ENCODE assay signal across 10 mouse cellular contexts in genomic region chr7:49191081-49191678, GRCm38 (mm10).
A peak's percentile ranks its signal among the peaks of the same experiment; 100 is the strongest.
DNase-seq lines count a peak whose midpoint lies in the region; ATAC-seq lines count a peak whose summit lies in the region.
"Had no signal": no experiment of that assay in that cellular context is flagged by ENCODE, and none has a peak within 500 bp of the region (broad histone marks: within the 10 kb centered on the region; RNA-seq: fewer than 3 reads in every experiment).

No protein-coding gene starts in this region.

- H3K36me3 ChIP-seq in forebrain, embryonic 11.5 days (ENCODE audit: control insufficient read depth, insufficient read depth, low read length), result no peaks in the 10 kb centered on the region
- H3K36me3 ChIP-seq in forebrain, embryonic 10.5 days (replicated peaks), result no peaks in the 10 kb centered on the region
- H3K36me3 ChIP-seq in lung, embryonic 16.5 days (ENCODE audit: control insufficient read depth, insufficient read depth, low read length), result no peaks in the 10 kb centered on the region
- H3K36me3 ChIP-seq in neural tube, embryonic 15.5 days, result no peaks in the 10 kb centered on the region
- H3K36me3 ChIP-seq in limb, embryonic 10.5 days, result no peaks in the 10 kb centered on the region

- no peaks in the 10 kb centered on the region for H3K27me3 ChIP-seq in forebrain, embryonic 11.5 days (ENCODE audit: control insufficient read depth, insufficient read depth, low read length)
- 0 out of 2 replicates have a peak, but pooled peaks cover 4% of the 10 kb centered on the region for H3K27me3 ChIP-seq in forebrain, embryonic 10.5 days (ENCODE audit: poor library complexity, severe bottlenecking)
- no peaks in the 10 kb centered on the region for H3K27me3 ChIP-seq in lung, embryonic 16.5 days (ENCODE audit: control insufficient read depth, insufficient read depth, low read depth, low read length)
- H3K27me3 ChIP-seq in neural tube, embryonic 15.5 days (replicated peaks), result no peaks in the 10 kb centered on the region
- H3K27me3 ChIP-seq in limb, embryonic 10.5 days (ENCODE audit: low read depth, poor library complexity, severe bottlenecking), result no peaks in the 10 kb centered on the region

- no peak overlapping the region for H3K9ac ChIP-seq in forebrain, embryonic 11.5 days (ENCODE audit: low read length)
- H3K9ac ChIP-seq in lung, embryonic 16.5 days (ENCODE audit: low read length), result no peak overlapping the region
- peak overlapping the region; percentile 18; the same call in 1 of the 2 replicates for H3K9ac ChIP-seq in neural tube, embryonic 15.5 days (replicated peaks)

- DNase-seq in forebrain, embryonic 11.5 days (ENCODE audit: low spot score), result no peak
- DNase-seq in forebrain, embryonic 10.5 days (ENCODE audit: extremely low spot score, low spot score), result no peak
- peak; percentile 33 to 44 for DNase-seq in cerebellum, postnatal 36 days
- DNase-seq in limb, embryonic 10.5 days (ENCODE audit: low spot score), result no peak
- no peak for DNase-seq in frontal cortex, postnatal 10 days (ENCODE audit: low spot score in 2 of 2)
- DNase-seq: gastrocnemius, postnatal 10 days had no signal

- WGBS in forebrain, embryonic 11.5 days, result 59% methylated on average over 7 of the region's 7 CpGs
- WGBS in forebrain, embryonic 10.5 days, result 75% methylated on average over 7 of the region's 7 CpGs
- WGBS in lung, embryonic 16.5 days, result 37% methylated on average over 7 of the region's 7 CpGs
- WGBS in neural tube, embryonic 15.5 days, result 34% methylated on average over 7 of the region's 7 CpGs
- 69% methylated on average over 7 of the region's 7 CpGs for WGBS in limb, embryonic 10.5 days

- H3K9me3 ChIP-seq in forebrain, embryonic 11.5 days (ENCODE audit: control insufficient read depth, low read length), result no peaks in the 10 kb centered on the region
- H3K9me3 ChIP-seq in forebrain, embryonic 10.5 days, result no peaks in the 10 kb centered on the region
- no peaks in the 10 kb centered on the region for H3K9me3 ChIP-seq in lung, embryonic 16.5 days (ENCODE audit: control insufficient read depth, low read length)
- no peaks in the 10 kb centered on the region for H3K9me3 ChIP-seq in neural tube, embryonic 15.5 days (replicated peaks)
- no peaks in the 10 kb centered on the region for H3K9me3 ChIP-seq in limb, embryonic 10.5 days (replicated peaks)

- ATAC-seq in forebrain, embryonic 11.5 days (replicated peaks; ENCODE audit: low FRiP score), result peak; percentile 58; the same call in 1 of the 2 replicates
- peak; percentile 60 for ATAC-seq in lung, embryonic 16.5 days (ENCODE audit: low read depth)
- ATAC-seq in neural tube, embryonic 15.5 days (ENCODE audit: low FRiP score), result peak; percentile 74
- no peak for ATAC-seq in monocyte, adult 5-6 weeks (replicated peaks; ENCODE audit: insufficient number of reproducible peaks, low FRiP score, low TSS enrichment, poor library complexity, severe bottlenecking)
- ATAC-seq: intestine, embryonic 16.5 days had no signal

- no peak overlapping the region for H3K4me2 ChIP-seq in forebrain, embryonic 11.5 days (ENCODE audit: low read depth, low read length, severe bottlenecking)
- no peak overlapping the region for H3K4me2 ChIP-seq in lung, embryonic 16.5 days (ENCODE audit: low read depth, low read length)
- 0 out of 2 replicates have a peak overlapping the region, but pooled peaks have one; percentile 9 for H3K4me2 ChIP-seq in neural tube, embryonic 15.5 days

- H3K27ac ChIP-seq in forebrain, embryonic 11.5 days (ENCODE audit: low read depth, low read length), result no peak overlapping the region
- no peak overlapping the region for H3K27ac ChIP-seq in forebrain, embryonic 10.5 days
- peak overlapping the region; percentile 84 for H3K27ac ChIP-seq in lung, embryonic 16.5 days (ENCODE audit: low read length)
- H3K27ac ChIP-seq in neural tube, embryonic 15.5 days (replicated peaks), result peak overlapping the region; percentile 80
- no peak overlapping the region for H3K27ac ChIP-seq in limb, embryonic 10.5 days

- H3K4me1 ChIP-seq in forebrain, embryonic 11.5 days (replicated peaks; ENCODE audit: control insufficient read depth, insufficient read depth, low read length), result no peaks in the 10 kb centered on the region
- H3K4me1 ChIP-seq in forebrain, embryonic 10.5 days, result peaks cover 14% of the 10 kb centered on the region
- H3K4me1 ChIP-seq in lung, embryonic 16.5 days (replicated peaks; ENCODE audit: control insufficient read depth, insufficient read depth, low read length), result peaks cover 26% of the 10 kb centered on the region
- H3K4me1 ChIP-seq in neural tube, embryonic 15.5 days, result peaks cover 57% of the 10 kb centered on the region
- H3K4me1 ChIP-seq in limb, embryonic 10.5 days, result 0 out of 2 replicates have a peak, but pooled peaks cover 3% of the 10 kb centered on the region

- no peak overlapping the region for H3K4me3 ChIP-seq in forebrain, embryonic 11.5 days (ENCODE audit: low read depth, low read length)
- H3K4me3 ChIP-seq in forebrain, embryonic 10.5 days, result no peak overlapping the region
- H3K4me3 ChIP-seq in lung, embryonic 16.5 days (ENCODE audit: low read length), result no peak overlapping the region
- H3K4me3 ChIP-seq in neural tube, embryonic 15.5 days (replicated peaks), result no peak overlapping the region
- H3K4me3 ChIP-seq in limb, embryonic 10.5 days, result no peak overlapping the region

Comparison
In these comparisons a context has a peak if more than half of its experiments do, and no peak if none do; other contexts are left out.
1. DNase-seq: peak in cerebellum, postnatal 36 days (2 of 2); none in forebrain, embryonic 11.5 days (single experiment), forebrain, embryonic 10.5 days (single experiment), limb, embryonic 10.5 days (single experiment) and frontal cortex, postnatal 10 days (0 of 2).
2. H3K27ac ChIP-seq: peak in lung, embryonic 16.5 days (single experiment) and neural tube, embryonic 15.5 days (single experiment); none in forebrain, embryonic 11.5 days (single experiment), forebrain, embryonic 10.5 days (single experiment) and limb, embryonic 10.5 days (single experiment).